In the genomic region with DNA sequence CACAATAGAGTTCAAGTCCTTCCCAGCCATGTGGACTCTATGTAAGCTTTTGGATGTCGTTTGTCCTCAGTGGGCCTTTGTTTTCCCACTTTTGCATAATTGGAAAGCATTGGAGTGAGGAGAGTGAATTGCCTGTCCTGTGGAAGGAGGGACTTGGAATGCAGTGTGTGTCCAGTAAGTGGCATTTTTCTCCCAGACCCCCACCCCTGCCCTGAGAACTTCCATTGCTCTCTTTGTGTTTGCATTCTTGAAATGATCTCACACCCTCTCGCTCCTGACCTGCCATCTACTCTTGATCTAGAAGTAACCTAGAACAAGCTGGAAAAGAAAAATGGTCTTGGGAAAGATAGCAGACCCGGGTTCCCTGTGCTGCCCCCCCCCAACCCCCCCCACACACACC, we compare ENCODE assay signal across 20 mouse cellular contexts.
DNase-seq lines count a peak whose midpoint lies in the region; ATAC-seq lines count a peak whose summit lies in the region.
"Had no signal": no experiment of that assay in that cellular context is flagged by ENCODE, and none has a peak within 500 bp of the region (broad histone marks: within the 10 kb centered on the region; RNA-seq: fewer than 3 reads in every experiment).

No protein-coding gene starts in this region.

- WGBS in hindbrain, embryonic 12.5 days = 61% methylated on average over 3 of the region's 3 CpGs
- WGBS in hindbrain, embryonic 11.5 days = 70% methylated on average over 3 of the region's 3 CpGs
- WGBS in neural tube, embryonic 13.5 days = 67% methylated on average over 3 of the region's 3 CpGs
- WGBS in neural tube, embryonic 15.5 days = 57% methylated on average over 3 of the region's 3 CpGs
- WGBS in limb, embryonic 12.5 days = 72% methylated on average over 3 of the region's 3 CpGs

- peak; percentile 83 for DNase-seq in heart, adult 11 months
- no peak for DNase-seq in heart, postnatal 14 days
- no peak for DNase-seq in hindbrain, embryonic 11.5 days (ENCODE audit: low spot score)
- no peak for DNase-seq in left cerebral cortex, postnatal 10 days (ENCODE audit: extremely low spot score in 1 of 2, low spot score in 2 of 2)
- DNase-seq: adrenal gland, postnatal 10 days; adrenal gland, postnatal 36 days; cerebellum, adult 18-20 months; cerebellum, adult 9-10 months; cerebellum, postnatal 14 days; gastrocnemius, postnatal 10 days; gastrocnemius, postnatal 36 days had no signal

- H3K4me1 ChIP-seq in hindbrain, embryonic 12.5 days = peaks cover 19% of the 10 kb centered on the region
- no peaks in the 10 kb centered on the region for H3K4me1 ChIP-seq in hindbrain, embryonic 11.5 days (replicated peaks; ENCODE audit: control insufficient read depth, insufficient read depth, low read length)
- peaks cover 35% of the 10 kb centered on the region for H3K4me1 ChIP-seq in neural tube, embryonic 13.5 days (replicated peaks)
- peaks cover 21% of the 10 kb centered on the region for H3K4me1 ChIP-seq in neural tube, embryonic 15.5 days
- peaks cover 28% of the 10 kb centered on the region for H3K4me1 ChIP-seq in limb, embryonic 12.5 days (replicated peaks)

- H3K9ac ChIP-seq in hindbrain, embryonic 12.5 days = no peak overlapping the region
- no peak overlapping the region for H3K9ac ChIP-seq in hindbrain, embryonic 11.5 days (ENCODE audit: low read depth, low read length)
- no peak overlapping the region for H3K9ac ChIP-seq in neural tube, embryonic 13.5 days
- no peak overlapping the region for H3K9ac ChIP-seq in neural tube, embryonic 15.5 days (replicated peaks)
- H3K9ac ChIP-seq in limb, embryonic 12.5 days (replicated peaks) = no peak overlapping the region
- H3K9ac ChIP-seq: forebrain, embryonic 13.5 days; heart, embryonic 13.5 days had no signal

- H3K4me2 ChIP-seq in hindbrain, embryonic 12.5 days (replicated peaks) = no peak overlapping the region
- no peak overlapping the region for H3K4me2 ChIP-seq in hindbrain, embryonic 11.5 days (replicated peaks; ENCODE audit: low read depth, low read length)
- no peak overlapping the region for H3K4me2 ChIP-seq in neural tube, embryonic 13.5 days
- H3K4me2 ChIP-seq in neural tube, embryonic 15.5 days = no peak overlapping the region
- no peak overlapping the region for H3K4me2 ChIP-seq in limb, embryonic 12.5 days
- H3K4me2 ChIP-seq: forebrain, embryonic 13.5 days; heart, embryonic 13.5 days had no signal

- no peaks in the 10 kb centered on the region for H3K27me3 ChIP-seq in hindbrain, embryonic 12.5 days
- no peaks in the 10 kb centered on the region for H3K27me3 ChIP-seq in hindbrain, embryonic 11.5 days (ENCODE audit: control insufficient read depth, insufficient read depth, low read length)
- H3K27me3 ChIP-seq in neural tube, embryonic 13.5 days = no peaks in the 10 kb centered on the region
- H3K27me3 ChIP-seq in neural tube, embryonic 15.5 days (replicated peaks) = no peaks in the 10 kb centered on the region
- no peaks in the 10 kb centered on the region for H3K27me3 ChIP-seq in limb, embryonic 12.5 days
- H3K27me3 ChIP-seq: forebrain, embryonic 13.5 days; heart, embryonic 13.5 days; Patski had no signal

- ATAC-seq in hindbrain, embryonic 12.5 days (ENCODE audit: low FRiP score) = no peak
- no peak for ATAC-seq in hindbrain, embryonic 11.5 days (ENCODE audit: low FRiP score)
- ATAC-seq in neural tube, embryonic 13.5 days (ENCODE audit: low read depth) = no peak
- ATAC-seq in neural tube, embryonic 15.5 days (ENCODE audit: low FRiP score) = no peak
- ATAC-seq in limb, embryonic 12.5 days (ENCODE audit: insufficient number of reproducible peaks, insufficient read depth, low FRiP score, low TSS enrichment, low read depth) = no peak
- ATAC-seq: forebrain, embryonic 13.5 days; forebrain, embryonic 16.5 days; Patski had no signal

- no peak overlapping the region for H3K4me3 ChIP-seq in hindbrain, embryonic 12.5 days
- no peak overlapping the region for H3K4me3 ChIP-seq in hindbrain, embryonic 11.5 days (ENCODE audit: low read depth, low read length)
- no peak overlapping the region for H3K4me3 ChIP-seq in neural tube, embryonic 13.5 days
- H3K4me3 ChIP-seq in neural tube, embryonic 15.5 days (replicated peaks) = no peak overlapping the region
- H3K4me3 ChIP-seq in limb, embryonic 12.5 days (replicated peaks) = no peak overlapping the region
- H3K4me3 ChIP-seq: forebrain, embryonic 10.5 days; forebrain, embryonic 13.5 days; heart, embryonic 13.5 days had no signal

- H3K27ac ChIP-seq in hindbrain, embryonic 12.5 days = 0 out of 2 replicates have a peak overlapping the region, but pooled peaks have one; percentile 17
- H3K27ac ChIP-seq in hindbrain, embryonic 11.5 days (ENCODE audit: low read depth, low read length) = no peak overlapping the region
- H3K27ac ChIP-seq in neural tube, embryonic 13.5 days (replicated peaks) = 0 out of 2 replicates have a peak overlapping the region, but pooled peaks have one; percentile 11
- no peak overlapping the region for H3K27ac ChIP-seq in neural tube, embryonic 15.5 days (replicated peaks)
- peak overlapping the region; percentile 42; the same call in 1 of the 2 replicates for H3K27ac ChIP-seq in limb, embryonic 12.5 days
- H3K27ac ChIP-seq: forebrain, embryonic 13.5 days; heart, embryonic 13.5 days had no signal

- intact Hi-C loops in heart, postnatal 14 days (cut with DNase I) = loop anchor here (5.0 kb wide), 1 partner anchor 39 kb away; no protein-coding TSS in a partner anchor
- intact Hi-C loops in left cerebral cortex, postnatal 10 days (cut with DNase I) = no loop called here

- H3K9me3 ChIP-seq in hindbrain, embryonic 12.5 days (replicated peaks) = no peaks in the 10 kb centered on the region
- H3K9me3 ChIP-seq in hindbrain, embryonic 11.5 days (ENCODE audit: control insufficient read depth, low read length) = no peaks in the 10 kb centered on the region
- no peaks in the 10 kb centered on the region for H3K9me3 ChIP-seq in neural tube, embryonic 13.5 days
- H3K9me3 ChIP-seq in neural tube, embryonic 15.5 days (replicated peaks) = no peaks in the 10 kb centered on the region
- no peaks in the 10 kb centered on the region for H3K9me3 ChIP-seq in limb, embryonic 12.5 days
- H3K9me3 ChIP-seq: forebrain, embryonic 10.5 days; forebrain, embryonic 13.5 days; heart, embryonic 13.5 days had no signal

- 0 out of 2 replicates have a peak, but pooled peaks cover 7% of the 10 kb centered on the region for H3K36me3 ChIP-seq in hindbrain, embryonic 12.5 days
- H3K36me3 ChIP-seq in hindbrain, embryonic 11.5 days (ENCODE audit: control insufficient read depth, insufficient read depth, low read length) = no peaks in the 10 kb centered on the region
- H3K36me3 ChIP-seq in neural tube, embryonic 13.5 days = no peaks in the 10 kb centered on the region
- no peaks in the 10 kb centered on the region for H3K36me3 ChIP-seq in neural tube, embryonic 15.5 days
- peaks cover 31% of the 10 kb centered on the region for H3K36me3 ChIP-seq in limb, embryonic 12.5 days
- H3K36me3 ChIP-seq: forebrain, embryonic 10.5 days had no signal

Comparison
In these comparisons a context has a peak if more than half of its experiments do, and no peak if none do; other contexts are left out.
1. H3K27ac ChIP-seq: peak in hindbrain, embryonic 12.5 days (single experiment), neural tube, embryonic 13.5 days (single experiment) and limb, embryonic 12.5 days (single experiment); none in hindbrain, embryonic 11.5 days (single experiment) and neural tube, embryonic 15.5 days (single experiment).